Mouse (Mus musculus) right cerebral cortex, postnatal 36 days (tissue): Measurements from ENCODE around the gene Ptpn11.
"Not testable (repeated sequence)": the region's sequence is repeated elsewhere in the genome, so short reads cannot be mapped to it uniquely, and the experiment has no call there.

Experiments
- DNase-seq, 2 experiments: peaks; one replicate each; pipeline ENCODE4 v3.0.0; 2022; ENCODE audit warnings: low spot score in 2 of 2, mixed read lengths in 1 of 2

Ptpn11 gene

GRCm38 (mm10) chr5:121215380-121216125, 24.4 kb upstream of the Ptpn11 start:
- peak; percentile 62 to 70 for DNase-seq

- DNase-seq, result no peak
Measured at GRCm38 (mm10) chr5:121214707-121215106, 23.5 kb upstream of the Ptpn11 start.

DNA sequence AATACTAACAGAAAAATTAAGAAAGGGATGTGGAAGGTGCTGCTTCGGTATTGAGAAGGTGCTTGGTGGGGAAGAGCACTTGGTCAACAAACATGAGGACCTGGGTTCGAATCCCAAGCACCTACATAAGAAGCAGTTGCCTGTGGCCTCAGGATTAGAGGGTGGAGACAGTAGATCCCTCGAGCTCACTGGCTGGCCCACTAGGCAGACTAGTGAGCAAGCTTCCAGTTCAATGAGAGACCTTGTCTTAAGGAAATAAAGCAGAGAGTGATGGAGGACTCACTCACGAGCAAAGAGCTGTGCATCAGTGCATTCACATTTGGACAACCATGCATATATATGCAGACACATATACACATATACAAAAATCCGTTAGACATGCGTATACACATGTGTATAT, 20.9 kb upstream of the Ptpn11 start:
- no peak for DNase-seq

DNA sequence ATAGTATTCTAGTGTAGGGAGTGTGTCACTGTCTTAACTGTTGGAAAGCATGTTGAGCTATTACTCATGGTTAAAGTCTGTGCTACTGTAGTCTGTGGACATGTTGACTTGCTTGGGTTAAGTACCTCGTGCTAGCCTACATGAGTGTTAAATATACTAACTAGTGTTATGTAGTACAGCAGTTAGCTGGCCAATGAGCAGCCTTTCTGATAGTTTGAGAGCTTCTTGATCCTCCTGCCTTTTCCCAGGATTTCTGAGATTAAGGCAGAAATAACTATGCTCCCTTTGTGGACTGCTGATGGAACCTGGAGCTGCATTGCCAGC, 19.4 kb upstream of the Ptpn11 start:
- DNase-seq, result no peak

- no peak for DNase-seq
Measured at GRCm38 (mm10) chr5:121209755-121210600, 18.8 kb upstream of the Ptpn11 start.

DNA sequence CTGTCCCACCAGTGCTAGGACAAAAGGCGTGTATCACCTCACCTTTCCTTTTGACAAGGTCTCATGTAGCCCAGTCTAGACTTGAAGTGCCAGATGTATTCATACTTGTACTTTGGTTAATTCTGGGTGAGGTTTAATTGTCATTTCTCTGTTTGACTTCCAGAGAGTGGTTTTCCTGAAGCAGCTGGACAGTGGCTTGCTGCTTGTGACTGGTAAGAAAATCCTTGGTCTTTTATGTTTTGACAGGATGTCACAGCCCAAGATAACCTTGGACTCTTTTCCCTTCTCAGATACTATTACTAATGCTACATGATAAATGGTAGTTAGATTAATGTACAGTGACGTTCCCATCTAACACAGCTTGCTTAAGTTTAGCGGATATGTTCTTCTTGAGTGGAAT, 15.8 kb upstream of the Ptpn11 start:
- no peak for DNase-seq

DNA sequence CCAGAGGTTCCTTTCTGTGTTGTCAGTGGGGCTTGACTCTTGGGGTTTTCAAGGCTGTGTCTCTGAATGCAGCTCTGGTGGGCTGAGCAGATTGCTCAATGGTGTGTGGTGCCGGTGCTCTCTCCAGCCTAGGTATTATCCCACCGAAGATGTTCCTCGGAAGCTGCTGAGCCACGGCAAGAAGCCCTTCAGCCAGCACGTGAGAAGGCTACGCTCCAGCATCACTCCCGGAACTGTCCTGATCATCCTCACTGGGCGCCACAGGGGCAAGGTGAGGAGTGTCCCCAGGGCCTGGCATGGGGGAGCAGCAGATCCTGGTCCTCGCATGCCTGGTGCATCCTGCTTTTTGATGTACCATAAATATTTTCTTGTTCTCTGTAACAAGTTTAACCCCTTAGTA, 15.3 kb upstream of the Ptpn11 start:
- no peak for DNase-seq

DNA sequence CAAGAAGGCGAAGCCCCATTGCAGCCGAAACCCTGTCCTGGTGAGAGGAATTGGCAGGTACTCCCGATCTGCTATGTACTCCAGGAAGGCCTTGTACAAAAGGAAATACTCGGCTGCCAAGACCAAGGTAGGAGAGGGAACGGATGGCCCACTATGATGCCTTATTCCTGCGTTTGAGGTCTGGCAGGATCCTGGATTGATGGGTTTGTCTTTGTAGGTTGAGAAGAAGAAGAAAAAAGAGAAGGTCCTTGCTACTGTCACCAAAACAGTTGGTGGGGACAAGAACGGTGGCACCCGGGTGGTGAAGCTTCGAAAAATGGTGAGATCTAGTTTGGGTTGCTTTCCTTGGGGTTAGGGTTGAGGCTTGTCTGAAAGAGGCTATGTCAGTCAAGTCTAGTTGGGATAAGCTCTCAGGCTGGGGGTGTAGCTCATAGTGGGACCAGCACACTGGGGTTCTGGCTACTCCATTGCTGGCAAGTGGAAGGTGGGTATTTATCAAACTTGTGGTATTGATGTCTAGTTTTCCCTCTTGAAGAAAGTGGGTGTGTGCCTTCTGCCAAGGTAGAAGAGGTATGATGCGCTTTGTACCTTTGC, 14.4 kb upstream of the Ptpn11 start:
- DNase-seq, result not testable (repeated sequence)

- DNase-seq, result peak; percentile 70 to 74
Measured at GRCm38 (mm10) chr5:121204132-121205089, 13.2 kb upstream of the Ptpn11 start, which contains the start of gene Rpl6. Rpl6 (plus strand) TSS chr5:121204481.

DNA sequence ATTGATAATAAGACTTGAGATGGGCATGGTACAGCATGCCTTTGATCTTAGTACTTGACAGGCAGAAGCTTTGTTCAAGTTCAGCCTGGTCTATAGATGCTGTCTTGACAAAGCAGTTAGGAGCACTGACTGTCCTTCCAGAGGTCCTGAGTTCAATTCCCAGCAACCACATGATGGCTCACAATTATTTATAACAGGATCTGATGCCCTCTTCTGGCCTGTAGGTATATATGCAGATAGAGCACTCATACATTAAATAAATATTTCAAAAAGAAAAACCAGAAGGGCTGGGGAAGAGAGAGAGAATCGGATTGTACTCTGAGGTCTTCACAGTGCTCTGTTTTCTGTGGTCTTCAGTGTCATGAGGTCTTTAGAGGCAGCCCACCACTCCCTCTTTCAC, 11.3 kb upstream of the Ptpn11 start:
- no peak for DNase-seq

DNA sequence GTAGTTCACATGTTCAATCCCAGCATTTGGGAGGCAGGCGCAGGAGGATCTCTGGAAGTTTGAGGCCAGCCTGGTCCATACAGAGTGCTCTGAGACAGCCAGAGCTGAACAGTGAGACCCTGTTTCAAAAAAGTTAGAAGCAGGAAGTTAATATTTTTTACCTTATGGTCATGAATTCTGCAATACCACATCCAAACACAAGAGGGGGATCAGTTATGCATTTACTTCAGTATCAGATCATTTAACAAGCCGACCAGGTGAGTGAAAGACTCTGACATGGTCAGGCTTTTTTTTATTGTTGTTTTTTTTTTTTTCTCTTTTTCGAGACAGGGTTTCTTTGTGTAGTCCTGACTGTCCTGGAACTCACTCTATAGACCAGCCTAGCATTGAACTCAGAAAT, 10.5 kb upstream of the Ptpn11 start:
- DNase-seq, result no peak

GRCm38 (mm10) chr5:121198376-121198775, 7.2 kb upstream of the Ptpn11 start:
- no peak for DNase-seq

DNA sequence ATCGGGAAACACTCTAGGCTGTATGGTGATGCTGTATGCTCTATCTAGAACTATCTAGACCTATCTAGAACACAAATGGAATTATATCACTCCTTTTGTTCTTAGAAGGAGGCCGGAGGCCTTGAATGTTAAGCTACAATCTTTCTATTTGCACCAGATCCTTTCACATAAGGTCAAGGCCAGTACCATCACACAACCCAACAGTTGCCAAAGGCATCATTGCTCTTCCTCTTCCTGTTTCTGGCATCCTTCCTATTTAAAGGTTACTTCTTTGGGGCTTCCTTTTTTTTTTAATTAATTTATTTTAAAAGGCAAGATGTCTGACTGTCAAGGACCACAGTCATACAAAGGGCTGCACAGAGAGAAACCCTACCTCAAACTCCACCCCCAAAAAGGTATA, 6.1 kb upstream of the Ptpn11 start:
- DNase-seq, result no peak

DNA sequence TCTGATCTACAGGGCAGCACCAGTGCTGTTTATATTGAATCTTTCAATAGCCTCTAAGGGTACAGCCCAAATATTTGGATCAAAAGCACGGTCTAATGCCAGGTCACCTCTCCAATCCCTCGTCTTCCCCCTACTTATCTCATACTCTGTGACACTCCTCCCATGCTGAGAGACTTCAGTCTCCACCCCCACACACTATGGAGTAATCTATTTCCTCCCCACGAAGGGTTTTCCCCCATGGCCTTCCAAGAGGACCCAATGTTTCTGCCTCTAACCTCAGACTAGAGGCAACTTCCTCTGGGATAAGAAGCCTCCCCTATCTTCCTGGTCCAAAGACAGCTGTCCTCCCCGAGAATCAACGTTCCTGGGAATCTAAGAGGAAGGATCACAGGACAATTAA, 5.6 kb upstream of the Ptpn11 start:
- DNase-seq, result no peak

- no peak for DNase-seq
Measured at GRCm38 (mm10) chr5:121194173-121194572, 3.0 kb upstream of the Ptpn11 start.

- no peak for DNase-seq
Measured at GRCm38 (mm10) chr5:121191584-121191906, 348 bp upstream of the Ptpn11 start.

- DNase-seq, result no peak
Measured at GRCm38 (mm10) chr5:121190210-121190835, 874 bp downstream of the Ptpn11 start.

DNA sequence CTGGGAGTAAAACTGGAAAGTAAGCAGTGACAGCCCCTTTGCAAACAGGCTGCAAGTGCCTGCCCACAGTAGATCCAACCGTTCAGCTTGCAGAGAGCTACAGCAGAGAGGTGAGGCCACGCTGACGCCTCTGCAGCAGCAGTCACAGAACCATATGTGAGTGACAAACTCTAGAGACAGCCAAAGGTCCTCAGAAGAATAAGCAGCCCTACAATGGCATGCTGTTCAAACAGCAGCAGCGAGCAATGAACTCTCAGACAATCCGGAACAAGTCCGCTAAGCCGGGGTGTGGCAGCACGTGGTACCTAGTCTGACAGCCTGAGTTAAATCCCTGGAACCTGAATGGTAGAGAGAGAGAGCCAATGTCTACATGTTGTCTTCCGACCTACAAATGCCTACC, 2.0 kb downstream of the Ptpn11 start:
- DNase-seq, result no peak

DNA sequence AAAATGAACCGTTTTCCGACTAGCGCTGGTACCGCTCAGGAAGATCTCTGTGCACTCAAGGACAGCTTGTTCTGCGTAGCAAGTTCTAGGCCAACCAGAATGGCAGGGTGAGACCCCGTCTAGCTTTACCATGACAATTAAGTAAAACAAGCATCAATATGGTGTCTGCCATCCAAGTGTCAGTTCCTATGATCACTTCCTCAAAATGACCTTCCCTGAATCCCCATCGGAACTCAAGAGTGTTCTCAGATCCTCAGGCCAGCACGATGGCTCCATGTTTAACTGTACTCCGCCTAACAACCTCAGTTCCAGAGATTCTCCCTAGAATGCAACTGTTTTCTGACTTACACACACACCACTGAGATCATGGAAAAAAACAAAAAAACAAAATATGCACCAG, 2.9 kb downstream of the Ptpn11 start:
- DNase-seq, result no peak

DNA sequence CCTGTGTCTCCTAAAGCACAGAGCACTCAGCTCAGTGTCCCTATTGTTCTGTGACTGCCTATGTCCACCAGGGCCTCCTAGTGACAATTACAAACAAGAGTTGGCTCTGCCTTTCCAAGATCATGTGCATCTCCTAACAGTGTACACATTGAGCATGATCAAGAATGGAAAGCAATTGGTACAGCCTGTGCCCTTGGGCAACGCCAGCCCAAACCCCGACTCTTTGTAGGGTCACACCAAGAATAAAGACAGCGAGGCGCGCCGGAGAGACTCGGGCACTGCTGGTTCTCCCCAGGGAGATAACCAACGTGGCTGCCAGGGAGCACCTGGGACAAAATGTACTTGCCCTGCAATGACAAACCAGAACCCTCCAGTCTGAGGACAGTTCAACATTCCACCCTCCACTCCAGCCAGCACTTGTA, 3.6 kb downstream of the Ptpn11 start:
- DNase-seq, result no peak

DNA sequence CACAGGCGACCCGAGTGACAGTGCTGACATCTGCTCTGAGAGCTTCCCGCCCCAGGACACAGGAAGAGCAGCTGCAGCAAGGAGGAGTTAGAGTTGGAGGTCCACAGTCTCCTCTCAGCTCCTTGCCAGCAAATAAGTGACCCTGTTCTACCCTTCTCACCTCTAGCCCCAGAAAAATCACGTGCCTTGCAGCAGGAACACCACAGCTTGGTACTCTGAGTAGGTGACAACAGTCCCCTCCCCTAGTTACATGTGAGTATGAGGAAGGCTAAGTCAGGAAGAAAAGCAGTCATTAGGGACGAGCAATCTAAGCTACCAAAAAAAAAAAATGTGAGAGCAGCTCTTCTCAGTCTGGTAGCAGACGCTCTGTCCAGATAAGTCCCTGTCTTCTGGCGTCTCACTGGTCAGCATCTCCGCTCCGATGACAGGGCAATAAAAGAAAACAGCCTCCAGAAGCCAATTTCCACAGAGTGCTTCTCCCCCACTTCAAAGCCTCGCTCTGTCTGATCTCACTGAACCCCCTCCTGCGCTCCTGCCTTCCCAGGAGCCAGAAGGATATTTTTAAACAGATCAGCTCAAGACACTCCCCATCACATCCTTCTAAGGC, 6.1 kb downstream of the Ptpn11 start:
- DNase-seq, result no peak
